Mouse (Mus musculus) neutrophil, adult 5-6 weeks (primary cell): ENCODE results near the gene Olfml2b. TPM values are rescaled to one million over a fixed set of nuclear protein-coding genes. Genes with fewer than 3 reads are reported as not detected.
A peak's percentile ranks its signal among the peaks of the same experiment; 100 is the strongest.

Experiments used
- ATAC-seq: fragments of 151-379, 151-347 bp; 2 replicates; pipeline ENCODE4 v1.8.0; 2017; ENCODE audit warnings: mild to moderate bottlenecking, moderate TSS enrichment; ENCODE audit not compliant: insufficient number of reproducible peaks, poor library complexity, low FRiP score, severe bottlenecking; ENCODE audit errors: extremely low read depth
- total RNA-seq: library from RNA; stranded (forward); fragments of 200-1000 nt; gene quantifications from 2 replicates; pipeline ENCODE4 v1.2.3, GENCODE M21; 2017

Olfml2b gene
- 1.5 and 2.1 TPM in 2 replicates for total RNA-seq

GRCm38 (mm10) chr1:170644255-170645205 lies at the start of gene Olfml2b:
TSS of gene Olfml2b (plus strand) at chr1:170644532.
- peak; percentile 89 for ATAC-seq

- no peak for ATAC-seq
Measured at GRCm38 (mm10) chr1:170594575-170594974, 49.8 kb upstream of the Olfml2b start.

DNA sequence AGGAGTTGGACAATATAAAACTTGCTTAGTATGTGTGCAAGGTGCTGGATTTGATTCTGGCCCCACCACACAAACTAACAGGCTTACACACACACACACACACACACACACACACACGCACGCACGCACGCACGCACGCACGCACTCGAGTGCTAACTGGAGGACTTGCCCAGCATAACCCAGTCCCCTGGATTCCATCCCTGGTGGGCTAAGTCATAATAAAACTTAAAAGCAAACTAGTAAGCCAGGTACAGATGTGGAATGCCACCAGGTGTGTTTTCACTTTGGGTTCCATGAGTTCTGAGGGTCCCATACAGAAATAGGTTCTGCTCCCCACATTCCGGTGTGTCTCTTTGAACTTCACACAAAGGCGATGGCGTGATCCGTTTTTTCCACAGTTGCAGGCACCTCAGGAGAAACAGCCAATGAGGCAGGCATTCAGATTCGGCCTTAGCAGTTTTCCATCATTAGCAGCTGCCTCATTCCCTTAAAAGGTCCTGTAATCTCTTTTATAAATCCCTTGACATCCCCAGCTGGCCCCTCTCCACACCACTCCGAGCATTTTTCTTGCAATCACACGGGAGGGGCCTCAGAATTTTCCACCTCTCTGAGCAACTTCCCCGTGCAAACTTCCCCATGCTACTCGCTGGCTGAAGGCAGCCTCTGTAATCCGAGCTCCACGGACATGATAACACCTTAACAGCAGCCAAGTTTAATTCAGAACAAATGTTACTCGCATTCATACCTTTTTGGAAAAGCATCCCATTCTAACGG lies 38.9 kb upstream of the Olfml2b start:
- no peak for ATAC-seq

DNA sequence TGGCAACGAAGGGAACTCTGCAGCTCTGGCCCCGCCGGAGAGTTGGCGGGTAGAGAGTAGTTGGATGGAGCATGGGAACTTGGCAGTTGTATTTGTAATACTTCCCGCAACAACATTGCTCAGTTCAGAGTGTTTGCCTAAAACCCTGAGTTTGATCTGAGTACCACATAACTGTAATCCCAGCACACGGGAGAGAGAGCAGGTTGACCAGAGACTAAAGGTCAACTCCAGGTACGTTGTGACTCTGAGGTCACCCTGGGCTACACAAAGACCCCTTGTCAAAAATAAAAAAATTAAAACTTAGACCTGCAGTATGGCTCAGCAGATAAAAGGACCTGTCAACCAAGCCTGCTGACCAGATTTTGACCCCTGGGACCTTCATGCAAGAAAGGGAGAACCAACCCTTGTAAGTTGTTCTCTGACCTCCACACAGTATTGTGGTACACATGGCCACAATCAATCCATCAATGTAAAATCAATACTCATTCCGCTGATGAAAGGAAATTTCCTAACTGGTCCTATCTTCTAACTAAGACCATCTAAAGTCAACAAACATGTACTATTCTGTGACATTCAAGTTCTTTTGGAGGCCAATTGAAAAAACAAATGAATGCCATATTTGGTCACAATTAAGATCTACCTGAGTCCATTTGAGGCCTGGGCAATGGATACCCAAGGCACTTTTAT lies 37.0 kb upstream of the Olfml2b start:
- no peak for ATAC-seq

DNA sequence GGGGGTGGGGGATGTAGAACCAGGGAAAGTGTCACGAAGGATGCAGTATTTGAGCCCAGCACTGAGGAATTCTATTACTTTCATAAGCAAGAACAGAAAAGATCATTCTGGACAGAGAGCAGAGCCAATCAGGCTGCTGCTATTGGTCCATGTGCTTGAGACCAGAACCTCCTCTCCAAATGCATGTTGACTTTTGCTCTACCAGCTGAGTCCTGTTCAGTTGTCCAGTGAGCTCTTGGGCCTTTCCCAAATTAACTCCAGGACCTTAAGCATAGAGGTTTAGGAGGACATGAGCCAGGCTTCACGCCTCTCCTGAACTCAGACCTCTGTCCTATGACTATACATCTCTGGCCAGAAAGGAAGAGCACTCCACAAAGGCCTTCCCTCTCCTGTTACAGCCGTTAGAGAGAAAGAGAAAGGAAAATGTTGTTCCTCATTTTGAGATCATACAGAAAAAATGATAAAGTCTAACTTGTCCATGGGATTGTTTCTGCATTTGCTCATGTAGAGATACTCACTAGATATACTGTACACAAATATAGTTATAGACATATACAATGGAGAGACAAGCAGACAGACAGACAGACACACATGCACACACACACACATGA lies 35.8 kb upstream of the Olfml2b start:
- ATAC-seq: no peak

GRCm38 (mm10) chr1:170609872-170610271 lies 34.5 kb upstream of the Olfml2b start:
- ATAC-seq: no peak

- no peak for ATAC-seq
Measured at GRCm38 (mm10) chr1:170610289-170610688, 34.0 kb upstream of the Olfml2b start.

DNA sequence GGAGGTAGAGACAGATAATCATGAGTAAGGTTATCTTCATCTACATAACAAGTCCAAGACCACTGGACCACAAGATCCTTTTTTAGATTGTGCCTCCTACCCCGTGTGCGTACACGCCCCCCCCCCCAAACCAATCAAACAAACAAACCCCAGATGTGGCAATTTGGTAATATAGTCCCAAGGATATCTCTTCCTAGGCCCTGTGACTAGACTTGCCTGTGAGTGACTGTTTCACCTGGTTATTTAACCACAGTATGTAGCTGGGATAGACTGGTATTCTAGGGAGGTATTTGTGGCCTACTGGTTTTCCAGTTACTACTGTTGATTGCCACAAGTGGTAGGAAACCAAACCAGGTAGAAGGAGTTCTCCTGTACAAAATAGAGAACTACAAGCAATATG lies 33.6 kb upstream of the Olfml2b start:
- ATAC-seq: no peak

DNA sequence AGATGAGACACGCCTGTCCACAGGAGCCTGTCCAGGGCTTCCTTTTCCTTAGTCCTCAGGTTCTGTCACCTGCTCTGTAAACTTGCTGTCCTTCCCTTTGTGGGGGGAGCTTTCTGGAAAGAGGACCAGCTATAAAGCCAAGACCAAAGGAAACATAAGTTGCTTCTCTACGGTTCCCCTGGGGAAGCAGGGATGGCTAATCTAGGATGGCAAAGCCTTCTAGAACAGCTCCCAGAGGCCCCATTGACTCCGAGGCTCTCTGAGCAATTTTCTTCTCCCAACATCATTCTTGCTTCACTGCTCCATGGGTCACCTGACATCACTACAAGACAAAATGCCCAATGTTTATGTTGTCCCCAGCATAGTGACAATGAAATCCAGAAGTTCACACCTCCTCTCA lies 32.7 kb upstream of the Olfml2b start:
- no peak for ATAC-seq

GRCm38 (mm10) chr1:170612968-170613872 lies 31.1 kb upstream of the Olfml2b start:
- peak; percentile 71; the same call in 1 of the 2 replicates for ATAC-seq

- no peak for ATAC-seq
Measured at GRCm38 (mm10) chr1:170619686-170620374, 24.5 kb upstream of the Olfml2b start.

DNA sequence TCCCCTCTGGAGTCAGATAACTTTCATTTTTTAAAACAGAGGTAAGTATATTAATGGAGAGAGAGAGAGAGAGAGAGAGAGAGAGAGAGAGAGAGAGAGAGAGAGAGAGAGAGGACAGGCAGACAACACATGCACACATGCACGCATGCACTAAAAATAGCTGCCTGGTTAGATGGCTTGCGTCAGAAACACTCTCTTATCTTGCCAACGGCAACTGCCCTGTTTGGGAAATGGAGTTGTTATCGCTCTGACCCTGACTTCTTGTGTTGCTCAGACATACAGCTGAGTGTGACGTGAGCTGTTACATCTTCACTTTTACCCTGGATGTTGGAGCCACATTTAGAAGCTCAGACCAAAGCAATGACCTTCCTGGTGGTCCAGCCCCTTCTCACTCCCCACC lies 21.4 kb upstream of the Olfml2b start:
- ATAC-seq: no peak

- no peak for ATAC-seq
Measured at GRCm38 (mm10) chr1:170623432-170623831, 20.9 kb upstream of the Olfml2b start.

GRCm38 (mm10) chr1:170630489-170630888 lies 13.8 kb upstream of the Olfml2b start:
- no peak for ATAC-seq

- no peak for ATAC-seq
Measured at GRCm38 (mm10) chr1:170631571-170631970, 12.8 kb upstream of the Olfml2b start.

DNA sequence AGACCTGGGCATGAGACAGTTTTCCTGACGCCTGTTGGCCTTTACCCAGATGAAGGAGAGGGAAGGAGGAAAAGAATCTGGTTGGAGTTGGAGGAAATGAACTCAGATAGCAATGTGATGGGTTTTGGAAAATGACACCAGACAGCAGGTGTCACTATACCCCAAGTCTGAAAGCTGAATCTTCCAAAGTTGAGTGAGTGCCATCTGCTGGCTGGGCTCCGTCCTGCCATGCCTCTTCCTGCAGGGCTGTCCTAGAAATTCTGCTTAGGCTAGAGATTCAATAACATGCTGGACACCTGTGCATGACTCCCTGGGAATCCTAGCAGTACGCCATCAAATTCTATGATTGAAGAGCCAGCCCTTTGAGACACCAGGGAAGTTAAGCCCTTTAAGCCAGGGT lies 11.9 kb upstream of the Olfml2b start:
- ATAC-seq: peak; percentile 98

- ATAC-seq: no peak
Measured at GRCm38 (mm10) chr1:170632856-170633255, 11.5 kb upstream of the Olfml2b start.
